Mouse (Mus musculus): ENCODE data around the gene Cdca4.
"Not testable (repeated sequence)": the region's sequence is repeated elsewhere in the genome, so short reads cannot be mapped to it uniquely, and the experiment has no call there.

Cdca4 gene

DNA sequence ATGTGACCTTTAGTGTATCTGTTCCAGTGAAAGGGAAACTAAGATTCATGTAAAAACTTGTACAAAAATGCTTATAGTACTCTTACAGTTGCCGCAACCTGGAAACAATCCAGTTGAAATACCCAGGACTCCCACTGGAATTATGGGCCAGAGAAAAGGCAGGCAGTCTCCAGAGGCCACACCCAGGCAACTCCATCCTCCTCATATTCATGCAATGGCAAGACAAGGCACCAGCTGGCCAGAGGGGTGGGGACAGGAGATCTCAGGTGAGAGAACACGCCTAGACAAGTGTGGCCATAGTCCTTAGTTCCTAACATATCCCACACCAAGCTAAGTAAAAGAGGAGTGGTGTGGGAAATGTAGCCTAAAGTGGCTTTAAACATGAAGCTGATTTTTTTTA is 6.5 kb downstream of the Cdca4 start:
- no peak for DNase-seq

DNA sequence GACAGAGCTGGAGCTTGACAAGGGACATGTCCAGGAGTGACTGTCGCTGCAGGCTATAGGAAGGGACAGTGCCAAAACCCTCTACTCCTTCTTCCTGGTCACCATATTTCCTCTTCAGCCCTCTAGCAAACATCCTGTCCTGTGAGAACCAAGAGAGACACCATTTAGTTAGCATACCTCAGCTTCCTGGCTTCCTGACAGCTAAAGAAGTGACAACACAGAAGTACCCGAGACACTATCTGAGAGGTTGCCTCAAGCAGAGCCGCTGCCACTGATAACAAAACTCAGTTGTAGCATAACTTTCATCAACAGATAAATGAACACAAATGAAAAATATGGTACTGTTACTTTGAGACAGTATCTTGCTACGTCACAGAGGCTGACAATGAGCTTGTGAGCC is 7.2 kb downstream of the Cdca4 start:
- no peak for DNase-seq

DNA sequence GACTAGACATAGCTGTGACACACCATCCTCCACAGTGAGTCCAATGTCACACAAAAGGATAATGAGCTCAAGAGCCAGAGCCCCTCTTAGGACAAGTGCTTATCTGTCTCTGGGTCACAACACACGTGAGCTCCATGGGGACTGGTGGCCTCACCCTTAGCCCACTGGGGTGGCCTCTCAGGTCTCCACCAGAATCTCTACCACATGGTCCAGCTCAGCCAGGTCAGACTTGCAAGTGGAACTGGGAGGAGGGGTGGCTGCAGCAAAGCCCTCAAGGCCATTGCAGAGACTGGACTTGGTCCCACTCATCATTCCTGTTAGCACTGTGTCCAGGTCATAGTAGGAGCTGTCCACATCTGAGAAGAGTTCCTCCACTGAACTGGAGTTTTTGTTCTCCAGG is 8.0 kb downstream of the Cdca4 start:
- no peak for DNase-seq

DNA sequence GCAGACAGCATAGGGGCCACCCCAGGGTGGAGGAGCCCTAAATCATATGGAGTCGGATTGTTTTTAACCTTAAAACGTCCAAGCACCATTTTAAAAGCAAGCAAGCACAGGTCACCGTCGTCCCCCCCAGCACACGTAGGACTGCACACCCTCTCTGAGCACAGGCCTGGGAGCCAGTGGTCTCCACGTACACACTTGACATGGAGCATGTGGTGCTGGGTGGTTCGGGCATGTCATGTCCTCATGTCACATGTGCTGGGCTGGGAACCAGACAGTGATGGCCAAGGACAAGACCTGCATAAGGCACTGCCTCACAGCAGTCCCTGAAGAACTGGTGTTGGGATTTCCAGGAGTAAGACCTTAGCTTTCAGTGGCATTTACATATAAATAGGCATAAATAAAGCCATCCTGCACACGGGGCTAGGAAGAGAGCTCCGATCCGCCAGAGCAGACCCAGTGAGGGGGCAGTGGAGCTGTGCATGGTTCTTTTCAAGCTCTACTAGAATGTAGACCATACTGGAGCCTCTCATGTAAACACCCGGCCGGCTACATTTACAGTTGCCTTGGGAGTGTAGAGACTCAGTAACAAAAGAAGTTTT is 8.7 kb downstream of the Cdca4 start:
- no peak for DNase-seq

DNA sequence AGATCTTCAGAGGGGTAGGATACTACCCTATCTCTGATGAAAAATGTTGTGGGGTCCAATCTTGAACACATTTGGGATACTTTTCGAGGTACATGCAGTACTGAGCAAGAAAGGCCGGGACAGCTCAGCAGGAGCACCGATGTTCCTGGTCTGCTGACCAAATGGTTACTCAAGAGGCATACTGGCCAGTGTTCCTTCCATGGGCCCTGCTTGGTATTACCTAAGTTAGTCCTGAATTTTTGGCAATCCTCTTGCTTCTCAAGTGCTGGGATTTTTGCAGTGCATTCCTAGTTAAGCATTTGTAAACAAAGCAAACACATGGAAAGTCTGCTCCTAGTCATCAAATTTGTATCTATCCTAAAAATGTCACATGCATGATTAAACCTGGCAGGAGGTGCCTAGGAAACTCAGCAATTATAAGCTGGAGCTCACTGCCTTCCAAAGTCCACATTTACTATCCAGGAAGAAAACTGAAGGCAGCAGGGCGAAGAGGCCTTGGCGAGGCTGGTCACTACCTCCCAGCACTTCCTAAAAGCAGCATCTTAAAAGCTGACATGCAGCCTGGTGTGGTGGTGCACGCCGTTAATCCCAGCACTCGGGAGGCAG is 10.1 kb downstream of the Cdca4 start:
- no peak for DNase-seq

DNA sequence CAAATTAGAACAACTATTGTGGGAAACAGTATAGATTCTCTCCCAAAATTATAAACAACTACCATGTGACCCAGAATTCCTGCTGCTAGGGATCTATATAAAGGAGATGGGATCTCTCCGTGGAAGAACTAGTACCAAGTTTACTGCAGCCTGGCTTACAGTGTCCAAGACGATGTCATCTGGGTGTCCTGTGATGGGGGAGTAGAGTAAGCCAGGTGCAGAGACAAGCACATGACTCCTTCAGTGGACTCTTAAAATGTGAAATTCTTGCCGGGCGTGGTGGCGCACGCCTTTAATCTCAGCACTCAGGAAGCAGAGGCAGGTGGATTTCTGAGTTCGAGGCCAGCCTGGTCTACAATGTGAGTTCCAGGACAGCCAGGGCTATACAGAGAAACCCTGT is 12.4 kb downstream of the Cdca4 start:
- not testable (repeated sequence) for DNase-seq

DNA sequence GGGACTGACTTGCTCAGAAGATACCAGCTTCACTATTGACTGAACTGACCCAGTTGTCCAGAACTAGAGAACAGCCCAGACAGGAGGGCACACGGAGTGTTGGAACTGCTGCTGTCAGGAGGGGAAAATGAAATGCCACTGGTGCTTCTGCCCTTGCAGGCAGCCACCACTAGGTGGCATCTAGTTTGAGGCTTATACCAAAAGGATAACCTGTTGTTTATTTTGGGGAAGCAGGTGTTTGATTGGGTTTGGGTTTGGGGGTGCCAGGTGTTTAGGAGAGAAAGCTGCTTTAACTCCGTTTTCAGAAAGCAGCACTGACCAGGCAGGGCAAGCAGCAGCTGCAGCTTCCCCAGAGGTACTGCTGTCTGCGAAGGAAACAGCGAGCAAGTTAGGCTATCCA is 12.9 kb downstream of the Cdca4 start:
- DNase-seq: peak; percentile 87

DNA sequence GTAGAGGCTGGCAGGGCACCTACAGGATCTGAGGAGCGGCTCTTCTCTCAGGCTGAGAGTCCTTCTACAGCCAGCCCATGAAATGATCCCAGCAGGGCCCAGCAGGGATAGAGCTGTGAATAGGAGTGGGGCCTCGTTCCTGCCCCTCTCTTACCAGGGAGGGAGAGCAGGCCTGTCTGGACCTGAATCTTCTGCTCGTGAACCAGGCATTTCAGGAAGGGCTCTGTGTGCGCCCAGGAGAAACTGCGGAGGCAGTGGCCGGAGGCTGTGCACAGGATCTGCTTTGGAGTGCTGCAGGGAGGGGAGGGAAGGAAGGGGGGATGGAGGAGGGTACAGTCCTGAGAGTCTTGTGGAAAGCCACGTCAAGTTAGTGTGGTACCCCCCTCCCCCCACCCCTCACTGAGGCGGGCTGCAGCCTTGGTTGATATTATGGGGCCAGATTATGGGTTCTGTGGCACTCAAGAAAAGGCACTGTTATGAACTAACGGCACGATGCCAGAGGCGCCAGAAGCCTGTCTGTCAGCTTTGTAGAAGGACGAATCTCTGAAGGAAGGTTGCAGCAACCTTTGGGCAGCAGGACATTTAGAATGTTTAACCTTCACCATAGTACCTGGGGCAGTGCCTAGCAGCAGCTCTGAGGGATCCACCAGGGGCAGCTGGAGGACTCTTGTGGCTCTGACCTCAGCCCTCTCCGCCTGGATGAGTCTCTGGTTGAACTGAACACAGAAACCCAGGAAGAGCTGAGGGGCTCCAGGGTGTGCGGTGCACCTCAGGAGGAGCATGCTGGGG is 14.3 kb downstream of the Cdca4 start:
- no peak for DNase-seq

DNA sequence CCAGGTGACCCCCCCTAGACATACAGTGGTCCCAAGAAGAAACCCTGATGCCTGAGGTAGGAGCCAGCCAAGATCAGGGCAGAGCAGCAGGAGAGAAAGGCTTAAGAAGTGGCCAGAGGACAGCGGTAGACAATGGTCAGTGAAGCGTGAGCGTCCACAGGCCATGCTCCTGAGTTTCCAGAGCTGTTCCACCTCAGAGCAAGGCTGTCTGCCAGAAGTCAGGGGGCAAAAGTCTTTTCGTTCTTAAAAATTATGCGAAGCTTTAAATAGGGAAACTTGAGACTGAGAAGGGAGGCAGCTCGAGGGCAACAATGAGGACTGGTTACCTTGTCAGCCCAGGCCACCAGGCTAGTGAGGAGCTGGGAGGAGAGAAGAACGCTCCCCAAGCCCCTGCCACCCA is 15.9 kb downstream of the Cdca4 start:
- DNase-seq: no peak

DNA sequence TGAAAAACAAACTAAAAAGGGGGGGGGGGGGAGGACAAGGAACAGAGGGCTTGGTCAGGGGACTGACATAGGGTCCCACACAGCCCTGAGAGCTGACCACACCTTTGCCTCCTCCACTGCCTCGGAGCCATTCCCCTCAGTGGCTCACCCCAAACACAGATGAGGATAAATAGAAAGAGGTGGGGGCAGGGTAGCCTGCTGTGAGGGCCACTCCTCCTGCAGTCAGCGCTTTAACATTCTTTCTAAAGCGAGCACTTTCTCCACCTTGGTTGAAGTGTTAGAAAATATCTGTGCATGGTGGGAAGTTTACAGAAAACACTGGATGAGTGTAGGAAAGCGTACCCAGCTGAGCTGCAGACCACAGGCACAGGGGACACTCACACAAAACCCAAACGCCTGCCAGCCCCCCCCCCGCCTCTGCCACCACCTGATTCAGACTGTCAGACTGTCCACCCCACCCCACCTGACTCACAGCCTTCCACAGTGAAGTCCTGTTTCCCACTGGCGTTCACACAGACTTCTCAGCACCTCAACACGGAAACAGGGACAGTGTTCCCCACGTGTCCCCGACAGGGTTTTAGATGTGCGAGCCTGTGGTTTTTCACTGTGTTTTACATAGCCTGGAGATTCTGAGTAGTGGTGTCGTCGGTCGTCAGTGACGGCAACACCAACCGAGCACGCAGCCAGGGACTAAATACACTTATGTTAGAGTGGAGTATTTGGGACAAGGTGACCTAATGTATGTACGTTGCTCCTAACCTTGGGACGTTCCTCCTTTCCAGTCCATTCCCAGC is 18.9 kb downstream of the Cdca4 start:
- DNase-seq: no peak

DNA sequence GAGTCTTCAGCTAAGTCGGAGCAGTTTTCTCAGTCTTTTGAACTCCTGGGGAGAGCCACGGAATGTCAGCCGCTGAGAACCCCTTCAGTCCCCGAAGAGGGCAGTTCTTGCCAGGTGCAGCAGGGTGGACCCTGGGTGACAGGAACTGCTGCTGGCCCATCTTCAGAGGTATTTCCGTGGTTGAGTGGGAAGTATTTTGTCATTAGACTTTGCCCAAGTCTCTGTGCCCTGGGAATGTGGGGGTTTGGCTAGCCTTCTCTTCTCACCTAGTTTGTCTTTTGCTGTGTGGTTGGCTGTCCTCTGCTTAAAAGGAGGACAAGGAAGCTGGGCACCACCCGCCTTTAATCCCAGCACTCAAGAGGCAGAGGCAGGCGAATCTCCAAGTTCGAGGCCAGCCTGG is 19.6 kb downstream of the Cdca4 start:
- DNase-seq: no peak

DNA sequence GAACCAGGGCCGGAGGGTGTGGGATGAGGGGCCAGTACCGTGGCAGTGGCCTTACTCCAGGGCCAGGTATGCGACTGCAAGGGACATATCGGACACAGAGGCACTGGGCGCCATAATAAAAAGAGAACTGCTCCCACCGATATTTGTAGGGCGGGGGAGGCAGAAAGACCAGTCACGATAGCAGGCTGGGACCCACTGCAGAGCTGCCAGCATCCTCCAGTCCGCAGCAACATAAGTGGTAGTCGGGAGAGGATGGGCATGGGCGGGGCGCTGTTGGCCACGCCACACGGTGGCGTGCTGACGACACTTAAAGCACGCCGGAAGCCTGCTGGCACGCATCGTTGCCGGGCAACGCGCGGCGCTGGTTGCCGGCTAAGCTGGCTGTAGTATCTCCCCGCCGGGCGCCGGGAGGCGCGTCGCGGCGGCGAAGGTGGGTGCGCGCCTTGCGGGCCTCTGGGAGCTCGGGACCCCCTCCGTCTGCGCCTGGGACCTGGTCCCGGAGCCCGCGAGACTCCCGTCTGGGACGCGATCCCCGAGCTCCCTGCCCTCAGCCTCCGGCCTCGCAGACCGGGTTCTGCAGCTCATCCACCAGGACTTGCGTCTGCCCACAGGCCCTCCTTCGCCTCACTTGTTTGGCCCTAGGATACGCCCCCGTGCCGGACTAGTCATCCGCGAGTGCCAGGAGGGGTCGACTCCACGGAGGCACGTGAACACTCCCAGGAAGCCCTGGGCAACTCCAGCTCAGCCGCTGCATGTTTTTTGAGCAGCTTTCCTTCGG is 20.4 kb downstream of the Cdca4 start, which contains the start of gene Clba1:
Clba1 (plus strand) TSS at position 351 of the 778 bp plus-strand sequence.
- peak; percentile 92 for DNase-seq

DNA sequence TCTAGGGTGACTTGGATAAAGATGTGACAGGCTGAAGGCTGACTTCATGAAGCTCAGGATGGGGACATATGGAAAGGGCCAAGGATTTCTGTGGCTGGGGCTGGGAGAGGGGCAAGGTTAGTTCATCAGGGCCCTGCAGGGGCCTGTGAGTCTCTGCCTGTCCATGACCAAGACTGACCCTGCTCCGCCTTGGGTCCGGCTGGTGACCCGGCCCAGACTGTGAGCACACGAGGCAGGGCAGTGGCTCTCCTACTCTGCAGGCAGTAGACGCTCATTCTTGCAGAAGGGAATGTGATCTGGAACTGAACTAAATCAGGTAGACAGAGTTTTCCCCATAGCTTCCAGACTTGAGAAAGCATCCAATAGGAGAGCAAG is 21.0 kb downstream of the Cdca4 start:
- DNase-seq: no peak

DNA sequence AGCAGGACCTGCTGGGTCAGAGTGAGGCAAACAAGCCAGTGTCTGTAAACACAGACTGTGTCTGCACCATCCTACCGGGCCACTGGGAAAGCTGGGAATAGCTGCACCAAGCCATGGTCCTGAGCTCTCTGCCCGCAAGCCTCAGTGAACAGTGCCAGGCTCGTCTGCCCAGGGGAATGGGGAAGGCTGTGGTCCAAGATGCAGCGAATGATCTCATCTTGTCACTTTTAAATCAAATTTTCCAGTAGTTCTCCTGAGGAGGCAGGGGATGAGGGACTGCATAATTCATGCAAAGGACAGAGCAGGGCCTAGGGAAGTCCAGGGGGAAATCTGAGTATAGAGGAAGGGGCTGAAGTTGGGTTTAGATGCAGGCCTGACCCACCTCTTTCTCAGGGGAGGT is 21.4 kb downstream of the Cdca4 start:
- no peak for DNase-seq

DNA sequence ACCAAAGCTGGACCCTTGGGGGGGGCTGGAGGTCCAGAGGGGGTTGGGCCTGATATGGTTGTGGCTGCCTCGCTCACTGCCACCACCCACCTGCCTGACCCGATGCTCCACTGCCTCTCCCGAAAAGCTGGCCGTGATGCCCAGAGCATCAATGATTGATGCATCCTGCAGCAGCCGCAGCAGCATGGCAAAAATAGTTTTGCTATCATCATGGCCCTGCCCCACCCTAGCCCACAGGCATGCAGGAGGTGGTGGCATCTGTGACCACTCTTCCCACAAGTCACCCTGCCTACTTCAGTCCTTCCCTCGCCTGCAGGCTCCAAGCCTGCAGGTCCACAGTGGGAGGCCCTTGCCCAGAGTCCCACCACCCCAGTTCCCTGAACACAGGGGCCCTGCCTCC is 23.2 kb downstream of the Cdca4 start:
- DNase-seq: no peak

DNA sequence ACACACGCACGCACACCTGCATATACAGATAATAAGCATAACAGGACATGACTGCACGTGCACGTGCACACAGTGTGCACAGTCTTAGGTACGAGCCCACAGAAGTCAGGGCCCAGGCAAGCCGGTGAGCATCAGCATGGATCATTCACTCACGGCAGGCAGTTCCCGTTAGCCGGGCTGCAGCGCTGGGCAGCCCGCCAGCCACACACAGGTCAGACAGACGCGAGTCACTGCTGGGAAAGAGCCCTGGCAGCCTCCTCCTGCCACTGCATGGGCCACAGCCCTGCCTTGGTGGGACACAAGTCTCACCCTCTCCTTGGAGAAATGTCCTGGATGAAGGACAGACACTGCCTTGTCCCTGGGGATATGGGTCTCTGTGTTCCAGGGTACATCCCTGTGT is 25.2 kb downstream of the Cdca4 start:
- no peak for DNase-seq

DNA sequence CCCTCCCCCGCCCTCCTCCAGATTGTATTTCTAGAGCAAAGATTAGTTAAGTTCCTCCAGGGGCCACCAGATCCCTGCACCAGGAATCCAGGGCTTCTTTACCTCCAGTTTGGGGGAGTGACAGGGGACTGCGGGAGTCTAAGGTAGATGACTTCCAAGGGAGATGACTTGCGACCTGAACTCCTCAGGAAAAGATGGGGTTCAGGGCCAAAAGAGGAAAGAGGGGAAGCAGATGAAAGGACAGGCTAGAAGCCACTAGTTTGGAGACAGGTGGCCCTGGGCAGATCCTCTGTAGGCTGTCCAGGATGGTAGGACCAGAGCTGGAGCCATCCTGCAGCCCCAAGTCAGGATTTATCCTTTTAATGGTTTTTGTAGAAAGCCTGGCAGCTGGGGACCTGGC is 26.3 kb downstream of the Cdca4 start:
- no peak for DNase-seq

DNA sequence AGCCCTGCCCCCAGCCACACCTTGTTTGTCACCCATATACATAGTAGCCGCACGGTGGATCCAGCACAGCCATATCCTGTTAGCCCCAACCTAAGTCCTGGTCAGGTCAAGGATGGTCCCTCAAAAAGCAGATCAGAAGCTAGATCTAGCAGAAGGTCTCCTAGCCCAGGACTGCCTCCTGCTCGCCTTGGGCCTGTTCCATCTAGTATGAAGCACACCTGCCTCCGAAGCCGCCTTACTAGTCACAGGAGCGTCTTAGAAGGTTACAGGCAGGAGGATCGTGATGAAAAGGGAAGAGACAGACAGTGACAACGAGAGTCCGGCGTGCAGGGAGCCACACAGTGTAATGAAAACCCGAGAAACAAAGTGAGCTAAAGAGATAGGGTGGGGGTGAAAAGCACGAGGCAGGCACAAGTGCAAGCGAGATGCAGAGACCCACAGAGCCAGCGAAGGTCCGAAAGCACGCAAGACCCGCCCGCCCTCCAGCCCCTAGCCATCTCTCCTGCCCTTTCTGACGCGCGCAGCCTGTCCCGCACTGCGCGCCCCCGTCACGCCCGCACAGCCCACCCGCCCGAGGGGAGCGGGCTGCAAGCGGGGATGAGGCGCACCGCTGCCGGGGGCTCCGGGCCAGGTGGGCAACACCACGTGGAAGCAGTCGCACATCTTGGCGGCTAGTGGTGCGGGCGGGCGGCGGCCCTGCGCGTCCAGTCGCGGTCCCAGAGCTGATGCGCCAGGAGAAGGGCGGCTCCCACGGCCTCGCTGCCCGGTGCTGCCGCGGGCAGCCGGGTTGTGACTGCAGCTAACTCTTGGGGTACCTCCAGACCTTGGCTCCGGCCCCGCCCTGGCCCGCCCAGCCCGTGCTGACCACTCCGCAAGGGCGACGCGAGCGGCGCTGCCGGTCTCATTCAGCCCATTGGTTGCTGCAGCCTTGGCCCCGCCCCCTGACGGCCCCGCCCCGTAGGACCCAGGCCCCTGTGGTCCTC is 27.1 kb downstream of the Cdca4 start, which contains the start of gene Ahnak2:
Ahnak2 (minus strand) TSS at position 794 of the 983 bp plus-strand sequence.
- DNase-seq: no peak

DNA sequence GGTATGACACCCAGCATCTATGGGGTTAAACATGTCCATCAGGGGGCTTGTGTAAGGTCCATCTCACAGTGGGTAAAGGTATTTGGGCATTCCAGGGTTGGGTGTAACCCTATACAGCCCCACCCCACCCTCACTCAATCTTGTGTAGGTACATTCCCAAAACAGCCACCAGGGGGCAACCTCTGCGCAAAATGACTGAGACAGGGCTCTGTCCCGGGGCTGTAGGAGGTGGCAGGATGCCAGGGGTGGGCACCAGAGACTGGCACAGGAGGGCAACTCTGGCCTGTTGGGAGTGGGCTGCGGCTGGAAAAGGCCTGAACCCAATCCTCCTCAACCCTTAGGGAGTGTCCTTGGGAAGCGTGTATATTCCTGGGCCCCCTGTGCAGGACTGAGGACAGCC is 28.7 kb downstream of the Cdca4 start:
- peak; percentile 89 for DNase-seq

DNA sequence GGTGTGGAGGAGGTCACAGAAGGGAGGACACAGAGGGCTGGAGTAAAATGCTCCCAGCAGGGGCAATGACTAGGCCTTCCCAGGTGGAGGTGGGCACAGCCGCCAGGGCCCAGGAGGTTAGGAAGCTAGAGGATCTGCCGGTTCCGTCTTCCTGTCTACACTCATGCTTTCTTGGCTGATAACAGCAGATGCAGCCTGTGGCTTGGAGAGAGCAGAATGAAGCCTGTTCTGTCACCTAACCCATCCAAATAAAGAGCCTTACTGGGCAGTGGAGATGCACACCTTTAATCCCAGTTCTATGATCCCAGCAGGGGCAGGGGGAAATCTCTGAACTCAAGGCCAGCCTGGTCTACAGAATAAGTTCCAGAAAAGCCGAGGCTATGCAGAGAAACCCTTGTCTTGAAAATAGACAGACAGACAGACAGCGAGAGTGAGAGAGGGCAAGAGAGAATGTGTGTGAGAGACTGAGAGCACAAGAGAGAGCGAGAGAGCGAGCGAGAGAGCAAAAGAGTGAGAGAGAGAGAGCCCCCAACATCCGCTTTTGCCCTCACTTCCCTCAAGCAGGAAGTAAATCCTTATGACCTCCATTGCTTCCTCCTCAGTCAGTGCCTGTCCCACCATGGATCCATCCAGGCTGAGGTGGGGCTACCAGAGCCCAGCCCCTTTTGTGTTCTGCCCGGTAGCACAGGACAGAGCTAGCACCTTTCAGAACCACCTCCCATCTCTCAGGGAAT is 29.8 kb downstream of the Cdca4 start:
- DNase-seq: no peak

DNA sequence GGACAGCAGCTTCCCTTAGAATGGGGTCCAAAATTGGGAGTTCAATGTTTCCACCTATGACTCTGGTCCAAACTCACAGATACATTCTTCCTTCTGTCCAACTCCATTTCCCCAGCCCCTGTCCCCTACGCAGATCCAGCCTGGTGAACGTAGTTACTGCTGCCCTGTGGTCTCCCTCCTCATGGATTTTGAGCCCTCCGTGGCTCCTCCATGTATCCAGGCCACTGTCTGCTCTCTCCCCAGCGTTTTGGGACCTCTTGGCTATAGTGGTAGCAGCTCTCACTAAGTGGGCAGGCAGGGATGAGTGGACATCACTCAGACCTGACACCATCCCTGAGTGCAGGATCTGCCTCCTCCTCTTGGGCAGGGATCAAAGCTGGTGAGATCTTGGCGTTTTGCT is 30.5 kb downstream of the Cdca4 start:
- no peak for DNase-seq

Measured in thymus, postnatal 14 days (tissue).